ENCODE assay signal across 21 mouse cellular contexts in the genomic region with DNA sequence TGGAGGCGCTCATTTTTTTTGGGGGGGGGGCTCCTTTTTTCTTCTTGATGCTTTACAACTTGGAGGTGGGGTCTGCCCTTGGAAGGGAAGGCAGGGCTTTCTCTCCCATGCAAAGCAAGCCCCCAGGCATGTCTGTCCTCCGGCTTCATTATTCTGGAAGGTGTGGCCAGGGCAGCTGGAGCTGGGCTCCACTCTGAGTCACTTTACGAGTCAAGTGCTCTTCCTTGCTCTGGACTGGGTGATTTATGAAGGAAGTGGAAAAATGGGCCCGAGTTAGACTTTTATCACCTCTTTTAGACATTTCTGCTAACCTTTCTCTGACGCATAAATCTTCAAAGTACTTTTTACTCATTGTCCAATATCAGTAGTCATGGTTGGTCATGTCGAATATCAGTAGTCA.
DNase-seq lines count a peak whose midpoint lies in the region; TF ChIP-seq lines count a peak whose summit lies in the region.
"Had no signal": no experiment of that assay in that cellular context is flagged by ENCODE, and none has a peak within 500 bp of the region (broad histone marks: within the 10 kb centered on the region; RNA-seq: fewer than 3 reads in every experiment).

No protein-coding gene starts in this region.

- H3K27ac ChIP-seq in kidney, adult 2 months (ENCODE audit: insufficient read depth, low read depth, low read length) = no peak overlapping the region
- H3K27ac ChIP-seq: embryonic facial prominence, embryonic 10.5 days; embryonic facial prominence, embryonic 12.5 days; forebrain, embryonic 10.5 days; forebrain, embryonic 12.5 days had no signal

- no peaks in the 10 kb centered on the region for H3K4me1 ChIP-seq in kidney, adult 2 months (ENCODE audit: control insufficient read depth, insufficient read depth, low read length)
- H3K4me1 ChIP-seq: embryonic facial prominence, embryonic 10.5 days; embryonic facial prominence, embryonic 12.5 days; forebrain, embryonic 10.5 days; forebrain, embryonic 12.5 days had no signal

- WGBS in kidney, adult 2 months = 53% methylated on average over 6 of the region's 6 CpGs

- no peaks in the 10 kb centered on the region for H3K36me3 ChIP-seq in kidney, adult 2 months (ENCODE audit: control insufficient read depth, insufficient read depth, low read length)
- H3K36me3 ChIP-seq: embryonic facial prominence, embryonic 10.5 days; embryonic facial prominence, embryonic 12.5 days; forebrain, embryonic 10.5 days; forebrain, embryonic 12.5 days; G1E had no signal

- H3K27me3 ChIP-seq in kidney, adult 2 months (replicated peaks; ENCODE audit: control insufficient read depth, insufficient read depth, low read length) = no peaks in the 10 kb centered on the region
- H3K27me3 ChIP-seq: embryonic facial prominence, embryonic 12.5 days; forebrain, embryonic 12.5 days had no signal

- peak; percentile 41 for DNase-seq in adrenal gland, postnatal 14 days
- DNase-seq in adrenal gland, adult (ENCODE audit: inconsistent age in 2 of 2, low spot score in 1 of 2) = no peak
- DNase-seq in kidney, adult 2 months = peak; percentile 25
- no peak for DNase-seq in kidney, postnatal 14 days
- DNase-seq in 3T3-L1 (ENCODE audit: low read depth, low spot score) = peak; percentile 76
- DNase-seq in NIH3T3 (ENCODE audit: low read depth) = peak; percentile 63
- DNase-seq in cerebellum, adult 11-12 months = no peak
- DNase-seq in layer of hippocampus, postnatal 10 days (ENCODE audit: low spot score in 2 of 2) = no peak
- DNase-seq: adrenal gland, adult 8-10 months; B cell, adult 2 months; cerebellum, adult 11 months; cerebellum, adult 2 months; cerebellum, adult 9-10 months; cerebellum, postnatal 10 days; cerebellum, postnatal 25 days had no signal

- no peak for TF ChIP-seq CTCF in kidney, adult 2 months (conservative IDR thresholded peaks at IDR 0.05; ENCODE audit: insufficient read depth, insufficient read length, low read depth, low read length)

- TF ChIP-seq POLR2A in kidney, adult 2 months (IDR thresholded peaks at IDR 0.05; ENCODE audit: low read depth, low read length) = no peak

- H3K4me3 ChIP-seq in kidney, adult 2 months (ENCODE audit: insufficient read depth, low read depth, low read length) = no peak overlapping the region
- H3K4me3 ChIP-seq: embryonic facial prominence, embryonic 10.5 days; embryonic facial prominence, embryonic 12.5 days; erythroblast, embryonic 14.5 days; forebrain, embryonic 10.5 days; forebrain, embryonic 12.5 days had no signal

Comparison
In these comparisons a context has a peak if more than half of its experiments do, and no peak if none do; other contexts are left out.
1. DNase-seq: peak in adrenal gland, postnatal 14 days (single experiment), kidney, adult 2 months (single experiment), 3T3-L1 (single experiment) and NIH3T3 (single experiment); none in adrenal gland, adult (0 of 2), kidney, postnatal 14 days (single experiment), cerebellum, adult 11-12 months (single experiment) and layer of hippocampus, postnatal 10 days (0 of 2).